Mouse (Mus musculus) limb, embryonic 15.5 days (tissue): Measurements from ENCODE around the gene Prtg. TPM values are rescaled to one million over a fixed set of nuclear protein-coding genes. Genes with fewer than 3 reads are reported as not detected.

Source experiments
- ATAC-seq: fragments of 200-750 bp; cut with Nextera tagmentation; 2 replicates; pipeline ENCODE4 v1.8.0; 2017; ENCODE audit warnings: low read depth, moderate TSS enrichment; ENCODE audit not compliant: insufficient number of reproducible peaks, low FRiP score, low TSS enrichment
- H3K27ac ChIP-seq: fragments of 300-500 bp; sonication (generic); 2 replicates; pipeline ENCODE4 v1.5.1; 2015; ENCODE audit warnings: moderate library complexity, mild to moderate bottlenecking, inconsistent platforms
- H3K27me3 ChIP-seq: fragments of 300-500 bp; sonication (generic); 2 replicates; pipeline ENCODE4 v1.6.1; 2015; ENCODE audit warnings: inconsistent platforms
- H3K36me3 ChIP-seq: fragments of 300-500 bp; sonication (generic); 2 replicates; pipeline ENCODE4 v1.6.1; 2015; ENCODE audit warnings: inconsistent platforms
- H3K4me1 ChIP-seq: fragments of 300-500 bp; sonication (generic); 2 replicates; pipeline ENCODE4 v1.6.1; 2015; ENCODE audit warnings: inconsistent platforms
- H3K4me2 ChIP-seq: fragments of 300-500 bp; sonication (generic); 2 replicates; pipeline ENCODE4 v1.6.1; 2015; ENCODE audit warnings: mild to moderate bottlenecking, inconsistent platforms
- H3K4me3 ChIP-seq: fragments of 300-500 bp; sonication (generic); 2 replicates; pipeline ENCODE4 v1.5.1; 2015; ENCODE audit warnings: mild to moderate bottlenecking, inconsistent platforms
- H3K9ac ChIP-seq: fragments of 300-500 bp; sonication (generic); 2 replicates; pipeline ENCODE4 v1.6.1; 2015; ENCODE audit warnings: inconsistent platforms
- H3K9me3 ChIP-seq: fragments of 300-500 bp; sonication (generic); 2 replicates; pipeline ENCODE4 v1.6.1; 2016; ENCODE audit warnings: inconsistent platforms
- WGBS: fragments of 180-500 bp; shearing (Covaris S2); methylation state at CpG from one replicate; pipeline ENCODE4 v1.1.7; 2015; 5-methylcytosine and 5-hydroxymethylcytosine counted together
- polyA plus RNA-seq: library from polyadenylated mRNA; unstranded; fragments of >200 nt; fragmentation: Nextera tagmentation; extraction: Ambion mirVana; gene quantifications from 2 replicates; pipeline ENCODE4 v1.2.1, GENCODE M21; 2015

Prtg gene
- polyA plus RNA-seq, 1 experiment from 2014 or later: 0.41 TPM

DNA sequence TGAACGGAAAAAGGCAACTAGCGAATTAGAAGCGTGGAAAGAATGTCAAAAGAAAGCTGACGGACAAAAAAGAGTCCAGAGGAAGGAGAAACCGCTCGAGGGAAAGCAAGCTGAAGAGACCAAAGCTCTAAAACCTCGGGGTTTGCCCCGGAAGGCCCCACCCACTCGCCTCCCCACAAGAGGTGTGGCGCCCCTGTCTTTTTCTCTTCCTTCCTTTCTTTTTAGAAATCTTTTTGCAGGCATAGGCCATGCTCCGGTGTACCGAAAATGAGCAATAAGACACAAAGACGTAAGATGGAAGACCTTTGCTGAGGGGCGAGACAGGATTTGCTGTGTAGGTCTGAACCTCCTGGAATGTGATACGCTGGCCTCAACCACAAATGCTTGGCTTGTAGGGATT is 155.3 kb downstream of the Prtg start:
- no peak for ATAC-seq
- H3K4me3 ChIP-seq: no peak overlapping the region
- 0 out of 2 replicates have a peak, but pooled peaks cover 8% of the 10 kb centered on the region for H3K4me1 ChIP-seq
- H3K4me2 ChIP-seq: no peak overlapping the region
- no peaks in the 10 kb centered on the region for H3K27me3 ChIP-seq
- no peak overlapping the region for H3K27ac ChIP-seq
- WGBS: 75% methylated on average over 15 of the region's 15 CpGs
- no peak overlapping the region for H3K9ac ChIP-seq
- H3K36me3 ChIP-seq: no peaks in the 10 kb centered on the region
- H3K9me3 ChIP-seq: no peaks in the 10 kb centered on the region

Other genes starting within 250 kb of the Prtg start
- 569 and 579 TPM in 2 replicates for gene Nedd4, start 144.5 kb upstream of the Prtg start, polyA plus RNA-seq
- gene Pygo1, start 118.8 kb downstream of the Prtg start, polyA plus RNA-seq: 4.9 and 5.5 TPM in 2 replicates
- gene Dyx1c1, start 151.9 kb downstream of the Prtg start, polyA plus RNA-seq: 1.1 and 1.2 TPM in 2 replicates
- gene Gm44503, start 152.0 kb downstream of the Prtg start, polyA plus RNA-seq: not detected in 2 replicates
- gene Ccpg1os, start 178.5 kb downstream of the Prtg start, polyA plus RNA-seq: 10.2 and 10.6 TPM in 2 replicates
- gene Ccpg1, start 178.6 kb downstream of the Prtg start, polyA plus RNA-seq: 33.1 and 37.6 TPM in 2 replicates
- gene Pigb, start 233.5 kb downstream of the Prtg start, polyA plus RNA-seq: 13.7 and 14.0 TPM in 2 replicates
- 6.5 and 7.1 TPM in 2 replicates for gene Rab27a, start 238.0 kb downstream of the Prtg start, polyA plus RNA-seq